Mouse (Mus musculus): ENCODE measurements at regions not wholly inside any gene's neighbourhood (a gene's known extent, or its start where the extent isn't known, plus 50 kb on each side); places are given as distances from the start of the nearest gene placed in this dataset.
"Not testable (repeated sequence)": the region's sequence is repeated elsewhere in the genome, so short reads cannot be mapped to it uniquely, and the experiment has no call there.

GRCm38 (mm10) chr14:53080556-53080955 lies 585.0 kb upstream of the Olfr1507 start:
- TF ChIP-seq CTCF (IDR thresholded peaks at IDR 0.05; ENCODE audit: insufficient read depth, low read length); POLR2A (IDR thresholded peaks at IDR 0.05; ENCODE audit: borderline replicate concordance, extremely low read depth, low read depth, low read length): not testable (repeated sequence)
